Mouse (Mus musculus): Measurements from ENCODE around the gene Cwc27. TPM values are rescaled to one million over a fixed set of nuclear protein-coding genes. Genes with fewer than 3 reads are reported as not detected.

The Cwc27 gene
- polyA plus RNA-seq, 1 experiment = 12.3 TPM

- no peak for DNase-seq (ENCODE audit: low read depth)
- TF ChIP-seq CTCF (IDR thresholded peaks at IDR 0.05; ENCODE audit: borderline replicate concordance, extremely low read depth, insufficient read depth, insufficient read length) (no peak), POLR2A (IDR thresholded peaks at IDR 0.05; ENCODE audit: borderline replicate concordance, extremely low read depth, insufficient read depth, insufficient read length, poor library complexity, severe bottlenecking) (no peak)
Observed at GRCm38 (mm10) chr13:104684361-104685011, 132.5 kb downstream of the Cwc27 start.

- no peak for TF ChIP-seq CTCF (IDR thresholded peaks at IDR 0.05; ENCODE audit: borderline replicate concordance, extremely low read depth, insufficient read depth, insufficient read length)
- no peak for TF ChIP-seq POLR2A (IDR thresholded peaks at IDR 0.05; ENCODE audit: borderline replicate concordance, extremely low read depth, insufficient read depth, insufficient read length, poor library complexity, severe bottlenecking)
- peak; percentile 65 for DNase-seq (ENCODE audit: low read depth)
Observed at GRCm38 (mm10) chr13:104681212-104681611, 135.7 kb downstream of the Cwc27 start.

- DNase-seq (ENCODE audit: low read depth) = no peak
Observed at GRCm38 (mm10) chr13:104661188-104661587, 155.8 kb downstream of the Cwc27 start.

GRCm38 (mm10) chr13:104660042-104660680 lies 156.8 kb downstream of the Cwc27 start:
- TF ChIP-seq POLR2A (IDR thresholded peaks at IDR 0.05; ENCODE audit: borderline replicate concordance, extremely low read depth, insufficient read depth, insufficient read length, poor library complexity, severe bottlenecking) = no peak
- TF ChIP-seq CTCF (IDR thresholded peaks at IDR 0.05; ENCODE audit: borderline replicate concordance, extremely low read depth, insufficient read depth, insufficient read length) = no peak
- peak; percentile 68 for DNase-seq (ENCODE audit: low read depth)

More at GRCm38 (mm10) chr13:104661188-104661587, 155.8 kb downstream of the Cwc27 start:
- TF ChIP-seq CTCF (IDR thresholded peaks at IDR 0.05; ENCODE audit: borderline replicate concordance, extremely low read depth, insufficient read depth, insufficient read length) = no peak
- no peak for TF ChIP-seq POLR2A (IDR thresholded peaks at IDR 0.05; ENCODE audit: borderline replicate concordance, extremely low read depth, insufficient read depth, insufficient read length, poor library complexity, severe bottlenecking)

GRCm38 (mm10) chr13:104656666-104657272 lies 160.2 kb downstream of the Cwc27 start:
- no peak for DNase-seq (ENCODE audit: low read depth)
- TF ChIP-seq POLR2A (IDR thresholded peaks at IDR 0.05; ENCODE audit: borderline replicate concordance, extremely low read depth, insufficient read depth, insufficient read length, poor library complexity, severe bottlenecking) = no peak
- TF ChIP-seq CTCF (IDR thresholded peaks at IDR 0.05; ENCODE audit: borderline replicate concordance, extremely low read depth, insufficient read depth, insufficient read length) = no peak

GRCm38 (mm10) chr13:104655137-104655536 lies 161.8 kb downstream of the Cwc27 start:
- DNase-seq (ENCODE audit: low read depth) = peak; percentile 43
- TF ChIP-seq POLR2A (IDR thresholded peaks at IDR 0.05; ENCODE audit: borderline replicate concordance, extremely low read depth, insufficient read depth, insufficient read length, poor library complexity, severe bottlenecking) = no peak
- TF ChIP-seq CTCF (IDR thresholded peaks at IDR 0.05; ENCODE audit: borderline replicate concordance, extremely low read depth, insufficient read depth, insufficient read length) = no peak

GRCm38 (mm10) chr13:104651763-104652162 lies 165.2 kb downstream of the Cwc27 start:
- peak; percentile 30 for DNase-seq (ENCODE audit: low read depth)
- no peak for TF ChIP-seq CTCF (IDR thresholded peaks at IDR 0.05; ENCODE audit: borderline replicate concordance, extremely low read depth, insufficient read depth, insufficient read length)
- TF ChIP-seq POLR2A (IDR thresholded peaks at IDR 0.05; ENCODE audit: borderline replicate concordance, extremely low read depth, insufficient read depth, insufficient read length, poor library complexity, severe bottlenecking) = no peak

GRCm38 (mm10) chr13:104650654-104651053 lies 166.3 kb downstream of the Cwc27 start:
- DNase-seq (ENCODE audit: low read depth) = no peak
- TF ChIP-seq POLR2A (IDR thresholded peaks at IDR 0.05; ENCODE audit: borderline replicate concordance, extremely low read depth, insufficient read depth, insufficient read length, poor library complexity, severe bottlenecking) = no peak
- TF ChIP-seq CTCF (IDR thresholded peaks at IDR 0.05; ENCODE audit: borderline replicate concordance, extremely low read depth, insufficient read depth, insufficient read length) = no peak

- TF ChIP-seq CTCF (IDR thresholded peaks at IDR 0.05; ENCODE audit: borderline replicate concordance, extremely low read depth, insufficient read depth, insufficient read length) = no peak
- TF ChIP-seq POLR2A (IDR thresholded peaks at IDR 0.05; ENCODE audit: borderline replicate concordance, extremely low read depth, insufficient read depth, insufficient read length, poor library complexity, severe bottlenecking) = no peak
- DNase-seq (ENCODE audit: low read depth) = peak; percentile 35
Observed at GRCm38 (mm10) chr13:104650145-104650544, 166.8 kb downstream of the Cwc27 start.

GRCm38 (mm10) chr13:104645778-104646425 lies 171.0 kb downstream of the Cwc27 start:
- no peak for DNase-seq (ENCODE audit: low read depth)
- no peak for TF ChIP-seq POLR2A (IDR thresholded peaks at IDR 0.05; ENCODE audit: borderline replicate concordance, extremely low read depth, insufficient read depth, insufficient read length, poor library complexity, severe bottlenecking)

GRCm38 (mm10) chr13:104644185-104644584 lies 172.8 kb downstream of the Cwc27 start:
- no peak for TF ChIP-seq POLR2A (IDR thresholded peaks at IDR 0.05; ENCODE audit: borderline replicate concordance, extremely low read depth, insufficient read depth, insufficient read length, poor library complexity, severe bottlenecking)
- TF ChIP-seq CTCF (IDR thresholded peaks at IDR 0.05; ENCODE audit: borderline replicate concordance, extremely low read depth, insufficient read depth, insufficient read length) = no peak

More at GRCm38 (mm10) chr13:104644185-104644584, 172.8 kb downstream of the Cwc27 start:
- no peak for DNase-seq (ENCODE audit: low read depth)

Data from brain, embryonic 14.5 days (tissue).